Mouse (Mus musculus): ENCODE results near the gene Pkhd1. TPM values are rescaled to one million over a fixed set of nuclear protein-coding genes. Genes with fewer than 3 reads are reported as not detected.

The Pkhd1 gene
- 0.05 TPM in 1 of 2 replicates, not detected in the other for polyA plus RNA-seq (2012; rRNA removed)

- no peak for DNase-seq (ENCODE audit: low read depth)
- TF ChIP-seq CTCF (IDR thresholded peaks at IDR 0.05; ENCODE audit: borderline replicate concordance, extremely low read depth, insufficient read depth, insufficient read length) (no peak), POLR2A (IDR thresholded peaks at IDR 0.05; ENCODE audit: borderline replicate concordance, extremely low read depth, insufficient read depth, insufficient read length, poor library complexity, severe bottlenecking) (no peak)
Observed at GRCm38 (mm10) chr1:20617849-20618530, at the start of gene Pkhd1. TSS of gene Pkhd1 (minus strand) at chr1:20618064.

DNA sequence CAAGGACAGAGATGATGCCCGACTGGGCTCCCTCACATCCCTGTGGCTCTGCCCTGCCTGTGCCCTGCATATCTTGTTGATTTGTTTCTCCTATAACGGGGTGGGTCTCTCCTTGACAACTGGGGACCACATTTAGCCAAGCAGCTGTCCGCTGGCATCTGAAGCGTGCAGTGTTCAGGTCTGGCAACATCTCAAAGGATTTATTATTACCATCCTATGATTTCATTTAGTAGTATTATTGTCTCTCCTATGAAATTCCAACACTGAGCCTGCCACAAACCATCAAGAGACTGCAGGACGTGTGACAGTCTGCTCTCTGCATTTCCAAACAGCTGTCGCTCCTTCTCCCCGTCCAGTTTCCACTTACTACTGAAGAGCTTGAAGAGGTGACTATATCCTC lies 49.7 kb upstream of the Pkhd1 start:
- TF ChIP-seq POLR2A (IDR thresholded peaks at IDR 0.05; ENCODE audit: borderline replicate concordance, extremely low read depth, insufficient read depth, insufficient read length, poor library complexity, severe bottlenecking) (no peak), CTCF (IDR thresholded peaks at IDR 0.05; ENCODE audit: borderline replicate concordance, extremely low read depth, insufficient read depth, insufficient read length) (no peak)
- no peak for DNase-seq (ENCODE audit: low read depth)

GRCm38 (mm10) chr1:20666233-20666632 lies 48.4 kb upstream of the Pkhd1 start:
- no peak for TF ChIP-seq POLR2A (IDR thresholded peaks at IDR 0.05; ENCODE audit: borderline replicate concordance, extremely low read depth, insufficient read depth, insufficient read length, poor library complexity, severe bottlenecking)
- no peak for TF ChIP-seq CTCF (IDR thresholded peaks at IDR 0.05; ENCODE audit: borderline replicate concordance, extremely low read depth, insufficient read depth, insufficient read length)
- DNase-seq (ENCODE audit: low read depth) = no peak

DNA sequence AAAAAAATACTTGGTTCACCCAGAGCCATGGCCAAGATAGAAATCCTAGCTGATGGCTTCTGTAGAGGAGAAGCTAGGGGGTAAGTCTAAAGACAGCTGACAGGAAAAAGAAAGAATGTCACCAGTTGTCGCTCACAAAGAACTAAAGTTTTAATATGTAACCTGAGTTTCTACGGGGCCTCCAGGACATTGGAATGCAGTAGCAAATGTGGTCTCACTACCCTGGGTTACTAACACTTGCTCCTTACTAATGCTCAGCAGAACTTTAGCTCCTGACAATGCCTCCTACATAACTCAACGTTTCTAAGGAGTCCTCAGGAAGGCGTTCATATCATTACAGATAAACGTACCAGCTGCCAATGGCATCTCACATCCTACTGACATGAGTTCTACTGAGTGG lies 37.2 kb upstream of the Pkhd1 start:
- TF ChIP-seq CTCF (IDR thresholded peaks at IDR 0.05; ENCODE audit: borderline replicate concordance, extremely low read depth, insufficient read depth, insufficient read length) (no peak), POLR2A (IDR thresholded peaks at IDR 0.05; ENCODE audit: borderline replicate concordance, extremely low read depth, insufficient read depth, insufficient read length, poor library complexity, severe bottlenecking) (no peak)

DNA sequence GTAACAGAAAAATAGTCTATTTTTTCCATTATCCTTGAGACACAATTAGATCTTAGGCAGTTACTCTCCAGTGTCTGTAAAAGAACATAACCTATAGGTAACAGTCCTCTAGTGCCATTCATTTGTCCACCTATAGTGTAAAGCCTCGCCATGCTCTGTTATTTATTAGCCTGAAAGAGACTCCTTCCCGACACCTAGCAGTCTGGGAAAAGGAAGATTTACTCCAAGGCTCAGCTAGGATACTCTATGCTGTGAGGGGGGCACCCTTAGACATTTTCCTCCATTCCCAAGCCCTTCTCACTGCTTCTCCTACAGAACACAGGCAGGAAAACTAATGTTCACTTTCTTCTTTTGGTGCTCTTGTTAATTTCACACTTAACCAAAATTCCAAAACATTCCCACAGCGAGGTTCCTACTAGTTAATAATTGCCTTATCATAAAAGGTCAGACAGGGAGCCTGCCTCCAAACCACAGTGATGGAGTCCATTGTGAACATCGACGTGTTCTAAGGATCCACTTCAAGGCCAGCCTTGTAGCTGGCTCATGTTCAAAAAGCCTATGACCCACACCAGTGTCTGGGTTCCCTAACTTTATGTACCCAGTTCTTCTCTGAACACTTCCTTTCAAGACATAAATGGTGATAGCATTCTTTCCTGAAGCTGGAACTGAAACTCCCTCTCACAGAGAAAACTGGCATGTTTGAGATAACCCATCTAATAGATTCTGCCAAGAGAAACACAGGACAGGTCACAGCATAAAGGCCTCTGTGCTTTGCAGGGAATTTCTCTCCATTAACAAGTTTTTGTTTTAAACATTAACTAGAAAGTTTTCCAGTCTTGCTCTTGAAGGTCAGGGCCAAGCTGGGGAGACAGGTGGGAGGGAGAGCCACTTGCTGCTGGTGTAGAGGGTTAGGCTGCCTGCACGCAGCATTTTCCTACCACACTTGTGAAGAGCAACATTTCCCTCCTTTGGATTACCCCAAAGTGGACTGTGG lies 35.9 kb upstream of the Pkhd1 start:
- TF ChIP-seq CTCF (IDR thresholded peaks at IDR 0.05; ENCODE audit: borderline replicate concordance, extremely low read depth, insufficient read depth, insufficient read length) = no peak
- TF ChIP-seq POLR2A (IDR thresholded peaks at IDR 0.05; ENCODE audit: borderline replicate concordance, extremely low read depth, insufficient read depth, insufficient read length, poor library complexity, severe bottlenecking) = no peak
- no peak for DNase-seq (ENCODE audit: low read depth)

More for the DNA sequence above, 37.2 kb upstream of the Pkhd1 start:
- DNase-seq (ENCODE audit: low read depth) = no peak

- no peak for DNase-seq (ENCODE audit: low read depth)
- TF ChIP-seq CTCF (IDR thresholded peaks at IDR 0.05; ENCODE audit: borderline replicate concordance, extremely low read depth, insufficient read depth, insufficient read length) (no peak), POLR2A (IDR thresholded peaks at IDR 0.05; ENCODE audit: borderline replicate concordance, extremely low read depth, insufficient read depth, insufficient read length, poor library complexity, severe bottlenecking) (no peak)
Observed at GRCm38 (mm10) chr1:20634856-20635255, 17.0 kb upstream of the Pkhd1 start.

- no peak for DNase-seq (ENCODE audit: low read depth)
- TF ChIP-seq CTCF (IDR thresholded peaks at IDR 0.05; ENCODE audit: borderline replicate concordance, extremely low read depth, insufficient read depth, insufficient read length) (no peak), POLR2A (IDR thresholded peaks at IDR 0.05; ENCODE audit: borderline replicate concordance, extremely low read depth, insufficient read depth, insufficient read length, poor library complexity, severe bottlenecking) (no peak)
Observed at GRCm38 (mm10) chr1:20633276-20633869, 15.5 kb upstream of the Pkhd1 start.

- no peak for DNase-seq (ENCODE audit: low read depth)
- TF ChIP-seq POLR2A (IDR thresholded peaks at IDR 0.05; ENCODE audit: borderline replicate concordance, extremely low read depth, insufficient read depth, insufficient read length, poor library complexity, severe bottlenecking) (no peak), CTCF (IDR thresholded peaks at IDR 0.05; ENCODE audit: borderline replicate concordance, extremely low read depth, insufficient read depth, insufficient read length) (no peak)
Observed at GRCm38 (mm10) chr1:20624564-20624963, 6.7 kb upstream of the Pkhd1 start.

- DNase-seq (ENCODE audit: low read depth) = no peak
- TF ChIP-seq CTCF (IDR thresholded peaks at IDR 0.05; ENCODE audit: borderline replicate concordance, extremely low read depth, insufficient read depth, insufficient read length) (no peak), POLR2A (IDR thresholded peaks at IDR 0.05; ENCODE audit: borderline replicate concordance, extremely low read depth, insufficient read depth, insufficient read length, poor library complexity, severe bottlenecking) (no peak)
Observed at GRCm38 (mm10) chr1:20623375-20623774, 5.5 kb upstream of the Pkhd1 start.

- no peak for DNase-seq (ENCODE audit: low read depth)
Observed at GRCm38 (mm10) chr1:20620611-20621010, 2.7 kb upstream of the Pkhd1 start.

DNA sequence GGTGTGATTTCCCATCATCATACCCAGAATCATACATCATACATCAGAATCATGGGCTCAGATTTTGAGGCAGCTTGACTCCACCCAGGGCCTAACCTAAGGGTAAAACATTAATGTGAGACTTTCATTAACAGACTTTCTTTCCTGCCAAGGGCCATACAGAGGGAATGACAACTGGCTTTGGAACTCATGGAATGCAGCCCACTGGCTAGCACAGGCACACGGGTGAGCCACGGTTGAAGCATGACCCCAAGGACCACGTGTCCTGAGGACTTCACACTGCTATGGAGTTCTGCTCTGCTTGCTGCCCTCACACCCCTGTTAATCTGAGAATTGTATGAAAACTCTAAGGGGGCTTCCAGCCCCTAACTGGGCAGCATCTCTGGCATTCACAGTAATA lies 1.5 kb upstream of the Pkhd1 start:
- no peak for DNase-seq (ENCODE audit: low read depth)
- no peak for TF ChIP-seq CTCF (IDR thresholded peaks at IDR 0.05; ENCODE audit: borderline replicate concordance, extremely low read depth, insufficient read depth, insufficient read length)
- TF ChIP-seq POLR2A (IDR thresholded peaks at IDR 0.05; ENCODE audit: borderline replicate concordance, extremely low read depth, insufficient read depth, insufficient read length, poor library complexity, severe bottlenecking) = no peak

More at GRCm38 (mm10) chr1:20620611-20621010, 2.7 kb upstream of the Pkhd1 start:
- TF ChIP-seq POLR2A (IDR thresholded peaks at IDR 0.05; ENCODE audit: borderline replicate concordance, extremely low read depth, insufficient read depth, insufficient read length, poor library complexity, severe bottlenecking) (no peak), CTCF (IDR thresholded peaks at IDR 0.05; ENCODE audit: borderline replicate concordance, extremely low read depth, insufficient read depth, insufficient read length) (no peak)
